8 mouse cellular contexts compared by ENCODE assay signal in genomic region chr11:97700003-97700745, GRCm38 (mm10). TPM values are rescaled to one million over a fixed set of nuclear protein-coding genes. Genes with fewer than 3 reads are reported as not detected.
DNase-seq lines count a peak whose midpoint lies in the region; ATAC-seq lines count a peak whose summit lies in the region.

TSS of gene Pcgf2 (minus strand) at chr11:97700497.

- H3K4me1 ChIP-seq in hindbrain, embryonic 13.5 days (replicated peaks), result peaks cover 64% of the 10 kb centered on the region

- under 1% methylated on average over 85 of the region's 85 CpGs for WGBS in hindbrain, embryonic 13.5 days

- DNase-seq in MN1 (ENCODE audit: low spot score), result peak; percentile 85
- DNase-seq in cerebellum, adult 18-20 months, result peak; percentile 81 to 87
- DNase-seq in frontal cortex, postnatal 25 days (ENCODE audit: low spot score in 2 of 2), result peak; percentile 46 to 50
- DNase-seq in layer of hippocampus, postnatal 25 days (ENCODE audit: extremely low spot score in 1 of 2, low spot score in 1 of 2), result peak in 1 of 2 experiments; percentile 57
- DNase-seq in lung, postnatal 36 days, result peak; percentile 90
- peak; percentile 82 to 85 for DNase-seq in right cerebral cortex, postnatal 10 days (ENCODE audit: low spot score in 2 of 2)

- ATAC-seq in hindbrain, embryonic 13.5 days (ENCODE audit: low FRiP score), result peak; percentile 7; the same call in 1 of the 2 replicates
- ATAC-seq in monocyte, adult 5-6 weeks (replicated peaks; ENCODE audit: insufficient number of reproducible peaks, low FRiP score, low TSS enrichment, poor library complexity, severe bottlenecking), result no peak

- H3K9ac ChIP-seq in hindbrain, embryonic 13.5 days, result peak within 1 kb of the TSS; percentile 97

- H3K4me3 ChIP-seq in hindbrain, embryonic 13.5 days, result peak within 1 kb of the TSS; percentile 93

- peak within 1 kb of the TSS; percentile 89 for H3K4me2 ChIP-seq in hindbrain, embryonic 13.5 days

- no peaks in the 10 kb centered on the region for H3K9me3 ChIP-seq in hindbrain, embryonic 13.5 days

- H3K27me3 ChIP-seq in hindbrain, embryonic 13.5 days, result no peaks in the 10 kb centered on the region

- H3K27ac ChIP-seq in hindbrain, embryonic 13.5 days, result peak within 1 kb of the TSS; percentile 99

- H3K36me3 ChIP-seq in hindbrain, embryonic 13.5 days, result no peaks in the 10 kb centered on the region

RNA-seq across cellular contexts. Expression of gene Pcgf2, which starts in this region (rescaled TPM):
- polyA plus RNA-seq in hindbrain, embryonic 13.5 days (2015; fragmentation: Nextera tagmentation; extraction: Ambion mirVana), result 26.2 and 26.3 TPM in 2 replicates
- total RNA-seq in layer of hippocampus, postnatal 25 days (2021), result 10 to 100 TPM; 19.7 to 27.9 TPM
- total RNA-seq in monocyte, adult 5-6 weeks (2017), result 0.85 to 4.5 TPM in 2 of 3 replicates, not detected in the other
